Mouse (Mus musculus): ENCODE results near the gene Vasp. TPM values are rescaled to one million over a fixed set of nuclear protein-coding genes. Genes with fewer than 3 reads are reported as not detected.

Vasp gene
- total RNA-seq, 1 experiment from 2014 or later = 99.8 TPM

- no peak for ATAC-seq (replicated peaks in 1 of 2; ENCODE audit: insufficient read depth in 1 of 2, low FRiP score in 2 of 2, low TSS enrichment in 1 of 2, low read depth in 1 of 2, poor library complexity in 2 of 2, severe bottlenecking in 2 of 2)
Observed at GRCm38 (mm10) chr7:19208944-19209472, 62.6 kb downstream of the Vasp start.

GRCm38 (mm10) chr7:19208201-19208910 lies 63.3 kb downstream of the Vasp start:
- ATAC-seq (replicated peaks in 1 of 2; ENCODE audit: insufficient read depth in 1 of 2, low FRiP score in 2 of 2, low TSS enrichment in 1 of 2, low read depth in 1 of 2, poor library complexity in 2 of 2, severe bottlenecking in 2 of 2) = no peak

Other genes starting within 250 kb of the Vasp start
- gene Foxa3, start 248.3 kb downstream of the Vasp start, total RNA-seq (2017) = 2.7 and 3.3 TPM in 2 replicates
- gene Sympk, start 247.4 kb downstream of the Vasp start, total RNA-seq (2017) = 41.0 and 42.4 TPM in 2 replicates
- not detected in 2 replicates for gene Rsph6a, start 217.1 kb downstream of the Vasp start, total RNA-seq (2017)
- gene Dmwd, start 195.6 kb downstream of the Vasp start, total RNA-seq (2017) = 13.5 TPM in 2 replicates
- 3.6 TPM in 1 of 2 replicates, not detected in the other for gene Dmpk, start 188.0 kb downstream of the Vasp start, total RNA-seq (2017)
- 7.9 and 9.3 TPM in 2 replicates for gene Six5, start 177.2 kb downstream of the Vasp start, total RNA-seq (2017)
- 0.50 and 1.1 TPM in 2 replicates for gene Gm4969, start 153.4 kb downstream of the Vasp start, total RNA-seq (2017)
- gene Fbxo46, start 152.0 kb downstream of the Vasp start, total RNA-seq (2017) = 7.8 and 8.3 TPM in 2 replicates
- gene Qpctl, start 122.5 kb downstream of the Vasp start, total RNA-seq (2017) = 3.5 and 4.8 TPM in 2 replicates
- 55.1 and 97.6 TPM in 2 replicates for gene Snrpd2, start 122.1 kb downstream of the Vasp start, total RNA-seq (2017)
- gene Gipr, start 105.7 kb downstream of the Vasp start, total RNA-seq (2017) = not detected in 2 replicates
- gene Eml2, start 95.4 kb downstream of the Vasp start, total RNA-seq (2017) = 20.0 and 23.6 TPM in 2 replicates
- gene Gpr4, start 59.3 kb downstream of the Vasp start, total RNA-seq (2017) = 0.74 and 1.4 TPM in 2 replicates
- gene Opa3, start 43.5 kb downstream of the Vasp start, total RNA-seq (2017) = 19.9 and 26.8 TPM in 2 replicates
- gene Ppm1n, start 8.2 kb upstream of the Vasp start, total RNA-seq (2017) = 0.25 TPM in 1 of 2 replicates, not detected in the other
- gene Rtn2, start 10.8 kb upstream of the Vasp start, total RNA-seq (2017) = not detected in 2 replicates
- 190 and 280 TPM in 2 replicates for gene Fosb, start 38.2 kb upstream of the Vasp start, total RNA-seq (2017)
- gene Ercc1, start 73.0 kb upstream of the Vasp start, total RNA-seq (2017) = 20.0 and 28.0 TPM in 2 replicates
- gene Cd3eap, start 87.7 kb upstream of the Vasp start, total RNA-seq (2017) = 20.9 and 23.6 TPM in 2 replicates
- 0.25 and 0.60 TPM in 2 replicates for gene Ppp1r13l, start 87.9 kb upstream of the Vasp start, total RNA-seq (2017)
- 32.3 and 42.5 TPM in 2 replicates for gene Ercc2, start 110.2 kb upstream of the Vasp start, total RNA-seq (2017)
- 1.5 and 2.6 TPM in 2 replicates for gene Klc3, start 132.3 kb upstream of the Vasp start, total RNA-seq (2017)
- 0.25 and 0.31 TPM in 2 replicates for gene Ckm, start 133.0 kb upstream of the Vasp start, total RNA-seq (2017)
- gene Mark4, start 187.0 kb upstream of the Vasp start, total RNA-seq (2017) = 6.4 and 11.8 TPM in 2 replicates
- gene Exoc3l2, start 191.5 kb upstream of the Vasp start, total RNA-seq (2017) = 2.2 and 3.8 TPM in 2 replicates
- 1.4 and 2.1 TPM in 2 replicates for gene Bloc1s3, start 236.6 kb upstream of the Vasp start, total RNA-seq (2017)
- 24.2 and 30.8 TPM in 2 replicates for gene Trappc6a, start 236.6 kb upstream of the Vasp start, total RNA-seq (2017)
- 0.44 TPM in 1 of 2 replicates, not detected in the other for gene Nkpd1, start 246.0 kb upstream of the Vasp start, total RNA-seq (2017)

Measured in hematopoietic stem cell, adult 5-6 weeks (primary cell).